Comparison of ENCODE assay signal across 19 mouse cellular contexts in genomic region chr6:146388010-146388409, GRCm38 (mm10).
A peak's percentile ranks its signal among the peaks of the same experiment; 100 is the strongest.
DNase-seq lines count a peak whose midpoint lies in the region; ATAC-seq and TF ChIP-seq lines count a peak whose summit lies in the region.
"Had no signal": no experiment of that assay in that cellular context is flagged by ENCODE, and none has a peak within 500 bp of the region (broad histone marks: within the 10 kb centered on the region; RNA-seq: fewer than 3 reads in every experiment).

No protein-coding gene starts in this region.

- no peaks in the 10 kb centered on the region for H3K9me3 ChIP-seq in forebrain, embryonic 13.5 days (replicated peaks)
- H3K9me3 ChIP-seq in forebrain, embryonic 10.5 days: peaks cover 1% of the 10 kb centered on the region; the same call in 1 of the 2 replicates
- H3K9me3 ChIP-seq in intestine, embryonic 16.5 days (ENCODE audit: control insufficient read depth, low read length): no peaks in the 10 kb centered on the region; the same call in 1 of the 2 replicates
- no peaks in the 10 kb centered on the region for H3K9me3 ChIP-seq in intestine, postnatal 0 days (ENCODE audit: control insufficient read depth)
- no peaks in the 10 kb centered on the region for H3K9me3 ChIP-seq in midbrain, postnatal 0 days (ENCODE audit: low read length)
- no peaks in the 10 kb centered on the region for H3K9me3 ChIP-seq in midbrain, embryonic 10.5 days (replicated peaks)
- H3K9me3 ChIP-seq: embryonic facial prominence, embryonic 15.5 days; hindbrain, embryonic 13.5 days had no signal

- no peak for TF ChIP-seq CTCF in intestine, postnatal 0 days (IDR thresholded peaks at IDR 0.05; ENCODE audit: low read depth)
- no peak for TF ChIP-seq CTCF in midbrain, postnatal 0 days (IDR thresholded peaks at IDR 0.05)

- H3K27ac ChIP-seq in forebrain, embryonic 13.5 days: no peak overlapping the region
- no peak overlapping the region for H3K27ac ChIP-seq in forebrain, embryonic 10.5 days
- no peak overlapping the region for H3K27ac ChIP-seq in intestine, embryonic 16.5 days (ENCODE audit: low read length)
- H3K27ac ChIP-seq in intestine, postnatal 0 days (ENCODE audit: low read depth, low read length): no peak overlapping the region
- H3K27ac ChIP-seq in midbrain, postnatal 0 days (ENCODE audit: low read depth, low read length): 0 out of 2 replicates have a peak overlapping the region, but pooled peaks have one; percentile 20
- H3K27ac ChIP-seq in midbrain, embryonic 10.5 days (replicated peaks): no peak overlapping the region
- H3K27ac ChIP-seq: embryonic facial prominence, embryonic 15.5 days; gastrocnemius, adult 2 months; heart, embryonic 13.5 days; hindbrain, embryonic 13.5 days had no signal

- H3K9ac ChIP-seq in forebrain, embryonic 13.5 days: no peak overlapping the region
- no peak overlapping the region for H3K9ac ChIP-seq in intestine, embryonic 16.5 days (ENCODE audit: low read depth, low read length)
- H3K9ac ChIP-seq in intestine, postnatal 0 days (ENCODE audit: low read depth, low read length): no peak overlapping the region
- no peak overlapping the region for H3K9ac ChIP-seq in midbrain, postnatal 0 days (replicated peaks; ENCODE audit: low read length, poor library complexity, severe bottlenecking)
- H3K9ac ChIP-seq: embryonic facial prominence, embryonic 15.5 days; heart, embryonic 13.5 days; hindbrain, embryonic 13.5 days had no signal

- no peak for DNase-seq in forebrain, embryonic 10.5 days (ENCODE audit: extremely low spot score, low spot score)
- DNase-seq in midbrain, postnatal 0 days (ENCODE audit: low spot score): no peak
- DNase-seq in midbrain, embryonic 10.5 days (ENCODE audit: low spot score): no peak
- no peak for DNase-seq in urinary bladder, postnatal 4 days (ENCODE audit: low spot score in 2 of 2)
- DNase-seq: adrenal gland, postnatal 10 days; cerebellum, adult 11 months; cerebellum, adult 8-10 months; cerebellum, postnatal 14 days; embryo, embryonic 11 days; gastrocnemius, adult 2 months; gastrocnemius, postnatal 25 days; heart, postnatal 4 days had no signal

- no peak overlapping the region for H3K4me2 ChIP-seq in forebrain, embryonic 13.5 days
- no peak overlapping the region for H3K4me2 ChIP-seq in intestine, embryonic 16.5 days (ENCODE audit: low read depth, low read length)
- no peak overlapping the region for H3K4me2 ChIP-seq in intestine, postnatal 0 days (replicated peaks; ENCODE audit: low read depth)
- no peak overlapping the region for H3K4me2 ChIP-seq in midbrain, postnatal 0 days (ENCODE audit: low read depth, low read length, poor library complexity, severe bottlenecking)
- H3K4me2 ChIP-seq: embryonic facial prominence, embryonic 15.5 days; heart, embryonic 13.5 days; hindbrain, embryonic 13.5 days had no signal

- H3K27me3 ChIP-seq in forebrain, embryonic 13.5 days: no peaks in the 10 kb centered on the region
- H3K27me3 ChIP-seq in forebrain, embryonic 10.5 days (ENCODE audit: poor library complexity, severe bottlenecking): no peaks in the 10 kb centered on the region
- H3K27me3 ChIP-seq in intestine, embryonic 16.5 days (replicated peaks; ENCODE audit: control insufficient read depth, insufficient read depth, low read length): no peaks in the 10 kb centered on the region
- H3K27me3 ChIP-seq in intestine, postnatal 0 days (replicated peaks; ENCODE audit: control insufficient read depth, insufficient read depth, low read length): no peaks in the 10 kb centered on the region
- no peaks in the 10 kb centered on the region for H3K27me3 ChIP-seq in midbrain, postnatal 0 days (ENCODE audit: insufficient read depth, low read length)
- no peaks in the 10 kb centered on the region for H3K27me3 ChIP-seq in midbrain, embryonic 10.5 days (ENCODE audit: low read depth, poor library complexity, severe bottlenecking)
- H3K27me3 ChIP-seq: embryonic facial prominence, embryonic 15.5 days; heart, embryonic 13.5 days; hindbrain, embryonic 13.5 days had no signal

- H3K4me3 ChIP-seq in forebrain, embryonic 13.5 days: no peak overlapping the region
- no peak overlapping the region for H3K4me3 ChIP-seq in forebrain, embryonic 10.5 days
- H3K4me3 ChIP-seq in intestine, embryonic 16.5 days (ENCODE audit: low read length): no peak overlapping the region
- no peak overlapping the region for H3K4me3 ChIP-seq in intestine, postnatal 0 days (ENCODE audit: low read depth, low read length)
- no peak overlapping the region for H3K4me3 ChIP-seq in midbrain, postnatal 0 days (ENCODE audit: low read depth, low read length)
- H3K4me3 ChIP-seq in midbrain, embryonic 10.5 days: no peak overlapping the region
- H3K4me3 ChIP-seq: embryonic facial prominence, embryonic 15.5 days; erythroblast, embryonic 14.5 days; gastrocnemius, adult 2 months; heart, embryonic 13.5 days; hindbrain, embryonic 13.5 days had no signal

- 81% methylated on average over 4 of the region's 4 CpGs for WGBS in forebrain, embryonic 13.5 days
- WGBS in forebrain, embryonic 10.5 days: 88% methylated on average over 4 of the region's 4 CpGs
- 92% methylated on average over 4 of the region's 4 CpGs for WGBS in intestine, embryonic 16.5 days
- WGBS in intestine, postnatal 0 days: 90% methylated on average over 4 of the region's 4 CpGs
- WGBS in midbrain, postnatal 0 days: 66% methylated on average over 4 of the region's 4 CpGs
- WGBS in midbrain, embryonic 10.5 days: 87% methylated on average over 4 of the region's 4 CpGs

- peaks cover 14% of the 10 kb centered on the region for H3K4me1 ChIP-seq in forebrain, embryonic 13.5 days
- H3K4me1 ChIP-seq in forebrain, embryonic 10.5 days: peaks cover 9% of the 10 kb centered on the region
- H3K4me1 ChIP-seq in intestine, embryonic 16.5 days (ENCODE audit: control insufficient read depth, insufficient read depth, low read length): peaks cover 6% of the 10 kb centered on the region
- H3K4me1 ChIP-seq in intestine, postnatal 0 days (replicated peaks; ENCODE audit: control insufficient read depth, insufficient read depth, low read length): no peaks in the 10 kb centered on the region
- peaks cover 8% of the 10 kb centered on the region for H3K4me1 ChIP-seq in midbrain, postnatal 0 days (ENCODE audit: insufficient read depth, low read length)
- H3K4me1 ChIP-seq in midbrain, embryonic 10.5 days: peaks cover 7% of the 10 kb centered on the region

- ATAC-seq in forebrain, embryonic 13.5 days: peak; percentile 48
- ATAC-seq in intestine, embryonic 16.5 days: peak; percentile 33; the same call in 1 of the 2 replicates
- no peak for ATAC-seq in intestine, postnatal 0 days
- no peak for ATAC-seq in midbrain, postnatal 0 days (ENCODE audit: low FRiP score)

- no peaks in the 10 kb centered on the region for H3K36me3 ChIP-seq in forebrain, embryonic 13.5 days (ENCODE audit: poor library complexity, severe bottlenecking)
- no peaks in the 10 kb centered on the region for H3K36me3 ChIP-seq in forebrain, embryonic 10.5 days (replicated peaks)
- no peaks in the 10 kb centered on the region for H3K36me3 ChIP-seq in intestine, embryonic 16.5 days (ENCODE audit: control insufficient read depth, insufficient read depth, low read length)
- H3K36me3 ChIP-seq in intestine, postnatal 0 days (ENCODE audit: control insufficient read depth, insufficient read depth): no peaks in the 10 kb centered on the region; the same call in 1 of the 2 replicates
- H3K36me3 ChIP-seq in midbrain, postnatal 0 days (ENCODE audit: insufficient read depth, low read length): no peaks in the 10 kb centered on the region
- H3K36me3 ChIP-seq in midbrain, embryonic 10.5 days: no peaks in the 10 kb centered on the region
- H3K36me3 ChIP-seq: embryonic facial prominence, embryonic 15.5 days; hindbrain, embryonic 13.5 days had no signal

Comparison
In these comparisons a context has a peak if more than half of its experiments do, and no peak if none do; other contexts are left out.
1. ATAC-seq: peak in forebrain, embryonic 13.5 days (single experiment) and intestine, embryonic 16.5 days (single experiment); none in intestine, postnatal 0 days (single experiment) and midbrain, postnatal 0 days (single experiment).